Mouse (Mus musculus) neural tube, embryonic 11.5 days (tissue): ENCODE results near the gene Gnpat. TPM values are rescaled to one million over a fixed set of nuclear protein-coding genes. Genes with fewer than 3 reads are reported as not detected.
"Not testable (repeated sequence)": the region's sequence is repeated elsewhere in the genome, so short reads cannot be mapped to it uniquely, and the experiment has no call there.

ENCODE experiments used
- ATAC-seq: fragments of 200-750 bp; cut with Nextera tagmentation; 2 replicates; pipeline ENCODE4 v1.8.0; 2017; ENCODE audit warnings: moderate number of reproducible peaks, mild to moderate bottlenecking, moderate TSS enrichment, moderate library complexity; ENCODE audit not compliant: insufficient read depth, low FRiP score, low TSS enrichment
- DNase-seq: peaks from one replicate; pipeline ENCODE4 v3.0.0-alpha.2; 2015; ENCODE audit warnings: low spot score
- H3K27ac ChIP-seq: fragments of 300-500 bp; sonication (generic); 2 replicates; pipeline ENCODE4 v1.5.1; 2014; ENCODE audit warnings: low read depth, mild to moderate bottlenecking, low read length
- H3K27me3 ChIP-seq: fragments of 300-500 bp; sonication (generic); 2 replicates; pipeline ENCODE4 v1.6.1; 2014; ENCODE audit warnings: mild to moderate bottlenecking, low read length, mixed read lengths; ENCODE audit not compliant: control insufficient read depth, insufficient read depth
- H3K36me3 ChIP-seq: fragments of 300-500 bp; sonication (generic); 2 replicates; pipeline ENCODE4 v1.6.1; 2014; ENCODE audit warnings: mild to moderate bottlenecking, low read length, moderate library complexity, mixed read lengths; ENCODE audit not compliant: control insufficient read depth, insufficient read depth
- H3K4me1 ChIP-seq: fragments of 300-500 bp; sonication (generic); 2 replicates; pipeline ENCODE4 v1.6.1; 2014; ENCODE audit warnings: low read length, mixed read lengths; ENCODE audit not compliant: control insufficient read depth, insufficient read depth
- H3K4me2 ChIP-seq: fragments of 300-500 bp; sonication (generic); 2 replicates; pipeline ENCODE4 v1.6.1; 2014; ENCODE audit warnings: low read depth, mild to moderate bottlenecking, moderate library complexity
- H3K4me3 ChIP-seq: fragments of 300-500 bp; sonication (generic); 2 replicates; pipeline ENCODE4 v1.5.1; 2014; ENCODE audit warnings: low read depth, low read length
- H3K9ac ChIP-seq: fragments of 300-500 bp; sonication (generic); 2 replicates; pipeline ENCODE4 v1.6.1; 2014; ENCODE audit warnings: mild to moderate bottlenecking, low read length
- H3K9me3 ChIP-seq: fragments of 300-500 bp; sonication (generic); 2 replicates; pipeline ENCODE4 v1.6.1; 2016; ENCODE audit warnings: low read length; ENCODE audit not compliant: control insufficient read depth
- WGBS: fragments of 180-500 bp; shearing (Covaris S2); extraction: QIAGEN DNeasy Blood & Tissue Kit; methylation state at CpG from one replicate; pipeline ENCODE4 v1.1.7; 2014; 5-methylcytosine and 5-hydroxymethylcytosine counted together
- polyA plus RNA-seq: library from polyadenylated mRNA; unstranded; fragments of >200 nt; fragmentation: Nextera tagmentation; extraction: Ambion mirVana; gene quantifications from 2 replicates; pipeline ENCODE4 v1.2.1, GENCODE M21; 2014

The Gnpat gene
- polyA plus RNA-seq, 1 experiment from 2014 or later: 140 TPM

DNA sequence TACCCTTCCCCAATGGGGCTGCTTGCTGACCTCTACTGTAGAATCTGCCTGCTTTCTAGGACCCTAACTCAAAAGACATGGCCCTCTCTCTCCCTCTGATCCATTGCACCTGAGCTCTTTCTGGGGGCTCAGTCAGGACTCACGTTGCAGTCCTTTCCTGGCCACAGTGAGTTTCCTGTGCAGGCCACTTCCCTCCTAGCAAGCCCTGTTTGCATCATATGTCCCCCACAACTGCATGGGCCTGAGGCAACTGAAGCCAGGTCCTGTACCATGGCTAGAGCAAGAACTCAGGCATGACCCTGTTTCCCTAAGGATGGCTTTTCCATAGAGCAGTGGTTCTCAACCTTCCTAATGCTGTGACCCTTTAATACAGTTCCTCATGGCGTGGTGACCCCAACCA, 24.9 kb upstream of the Gnpat start:
- Histone ChIP-seq H3K4me1 (no peaks in the 10 kb centered on the region), H3K27me3 (no peaks in the 10 kb centered on the region), H3K9me3 (no peaks in the 10 kb centered on the region), H3K36me3 (peaks cover 15% of the 10 kb centered on the region), H3K4me3 (no peak overlapping the region), H3K9ac (no peak overlapping the region), H3K27ac (no peak overlapping the region), H3K4me2 (no peak overlapping the region)
- 83% methylated on average over 2 of the region's 2 CpGs for WGBS
- DNase-seq: no peak
- no peak for ATAC-seq

DNA sequence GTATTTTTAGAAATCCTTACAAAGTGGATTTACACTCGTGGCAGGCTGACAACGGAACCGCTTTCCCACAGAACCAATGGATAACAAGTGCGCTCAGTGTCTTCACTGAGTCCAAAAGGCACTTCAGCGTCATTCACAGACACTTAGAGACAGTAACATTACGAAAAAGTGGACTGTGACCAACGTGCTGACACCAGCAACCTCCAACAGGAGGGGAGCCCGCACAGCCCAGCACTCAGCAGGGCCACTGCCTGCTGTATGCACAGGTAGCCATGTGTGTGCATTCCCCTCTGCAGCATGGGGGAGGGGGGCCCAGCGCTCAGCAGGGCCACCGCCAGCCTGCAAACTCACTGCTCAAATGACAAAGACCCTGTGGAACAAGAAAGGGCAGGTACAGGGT, 23.5 kb upstream of the Gnpat start:
- no peaks in the 10 kb centered on the region for H3K4me1 ChIP-seq
- no peaks in the 10 kb centered on the region for H3K27me3 ChIP-seq
- no peaks in the 10 kb centered on the region for H3K9me3 ChIP-seq
- H3K4me2 ChIP-seq: no peak overlapping the region
- WGBS: 91% methylated on average over 10 of the region's 10 CpGs
- no peak overlapping the region for H3K4me3 ChIP-seq
- no peak for ATAC-seq
- no peak overlapping the region for H3K9ac ChIP-seq
- H3K27ac ChIP-seq: no peak overlapping the region
- peaks cover 16% of the 10 kb centered on the region for H3K36me3 ChIP-seq
- no peak for DNase-seq

DNA sequence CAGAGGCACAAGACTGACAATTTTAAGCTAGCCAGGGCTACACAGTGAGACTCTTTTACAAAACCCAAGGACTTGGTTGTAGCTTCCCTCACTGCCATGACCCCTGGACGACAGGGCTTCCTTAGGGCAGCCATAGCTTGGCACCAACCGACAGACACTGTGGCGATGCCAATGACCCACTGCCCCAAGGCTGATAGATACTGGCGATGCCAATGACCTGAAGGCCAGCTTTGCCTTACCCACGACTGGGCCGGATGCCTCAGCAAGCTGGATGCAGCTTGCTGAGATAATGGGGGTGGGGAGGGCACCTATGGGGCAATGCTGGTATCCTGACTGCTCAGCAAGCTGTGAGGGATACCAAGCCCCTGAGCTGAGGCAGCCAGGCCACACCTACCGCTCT, 21.9 kb upstream of the Gnpat start:
- Histone ChIP-seq H3K4me1 (no peaks in the 10 kb centered on the region), H3K36me3 (peaks cover 16% of the 10 kb centered on the region), H3K27ac (no peak overlapping the region), H3K4me3 (no peak overlapping the region), H3K4me2 (no peak overlapping the region), H3K9me3 (no peaks in the 10 kb centered on the region), H3K9ac (no peak overlapping the region), H3K27me3 (no peaks in the 10 kb centered on the region)
- ATAC-seq (no peak), DNase-seq (no peak)
- 93% methylated on average over 7 of the region's 7 CpGs for WGBS

DNA sequence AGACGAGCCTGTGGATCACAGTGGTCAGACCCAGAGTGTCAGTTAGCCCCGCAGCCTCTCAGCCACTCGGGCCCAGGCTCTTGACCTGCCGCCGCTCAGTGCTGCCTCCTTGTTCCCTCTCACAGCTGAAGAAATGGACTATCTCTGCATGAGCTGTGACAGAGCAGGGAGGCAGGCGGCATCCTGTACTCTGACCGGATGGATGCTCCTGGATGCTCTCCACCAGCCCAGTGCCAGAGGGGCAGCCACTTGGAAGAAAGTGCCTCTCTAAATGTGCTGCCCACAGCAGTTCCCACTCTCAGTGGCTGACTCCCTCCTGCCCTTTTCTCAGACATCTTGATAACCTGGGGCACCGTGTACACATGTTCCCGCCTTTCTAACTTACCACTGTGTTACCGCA, 21.1 kb upstream of the Gnpat start:
- WGBS: 89% methylated on average over 10 of the region's 10 CpGs
- H3K4me2 ChIP-seq: no peak overlapping the region
- peaks cover 16% of the 10 kb centered on the region for H3K36me3 ChIP-seq
- no peak overlapping the region for H3K4me3 ChIP-seq
- H3K9me3 ChIP-seq: no peaks in the 10 kb centered on the region
- no peaks in the 10 kb centered on the region for H3K4me1 ChIP-seq
- H3K9ac ChIP-seq: no peak overlapping the region
- H3K27ac ChIP-seq: no peak overlapping the region
- no peaks in the 10 kb centered on the region for H3K27me3 ChIP-seq
- DNase-seq (no peak), ATAC-seq (no peak)

DNA sequence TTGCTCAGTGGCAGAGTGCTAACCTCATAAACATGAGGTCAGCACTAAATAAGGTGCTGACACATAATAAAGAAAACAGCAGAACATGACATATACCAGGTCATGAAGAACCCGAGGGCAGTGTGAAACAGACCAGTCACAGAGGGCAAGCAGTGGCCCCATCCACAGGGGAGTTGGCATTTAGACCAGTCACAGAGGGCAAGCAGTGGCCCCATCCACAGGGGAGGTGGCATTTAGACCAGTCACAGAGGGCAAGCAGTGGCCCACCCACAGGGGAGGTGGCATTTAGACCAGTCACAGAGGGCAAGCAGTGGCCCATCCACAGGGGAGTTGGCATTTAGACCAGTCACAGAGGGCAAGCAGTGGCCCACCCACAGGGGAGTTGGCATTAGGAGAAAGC, 19.9 kb upstream of the Gnpat start:
- H3K9ac ChIP-seq, ATAC-seq, DNase-seq, H3K4me1 ChIP-seq, H3K27ac ChIP-seq, H3K9me3 ChIP-seq, H3K4me3 ChIP-seq, H3K4me2 ChIP-seq, H3K27me3 ChIP-seq: not testable (repeated sequence)
- 85% methylated on average over 1 of the region's 1 CpGs for WGBS
- H3K36me3 ChIP-seq: peaks cover 13% of the 10 kb centered on the region

DNA sequence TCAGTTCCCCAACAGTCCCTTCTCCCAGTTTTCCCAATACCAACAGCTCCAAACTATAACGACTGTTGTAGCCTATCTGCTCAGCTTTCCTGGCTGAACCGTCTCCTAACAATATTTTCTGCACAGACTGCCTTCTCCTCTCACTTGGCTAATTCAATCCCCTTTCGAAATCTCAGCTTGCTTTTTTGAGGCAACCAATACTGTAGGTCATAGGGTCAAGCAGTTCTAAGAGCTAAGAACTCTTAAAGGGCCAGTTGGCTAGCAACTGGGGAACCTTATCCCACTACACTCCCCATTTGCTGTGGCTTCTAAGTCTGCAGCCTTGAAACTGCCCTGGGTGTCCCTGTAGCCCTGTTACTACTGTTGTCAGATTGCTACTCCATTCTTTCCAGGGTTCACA, 17.7 kb upstream of the Gnpat start:
- H3K9me3 ChIP-seq: no peaks in the 10 kb centered on the region
- no peaks in the 10 kb centered on the region for H3K4me1 ChIP-seq
- no peak for ATAC-seq
- WGBS: 73% methylated on average over 3 of the region's 3 CpGs
- peaks cover 3% of the 10 kb centered on the region; the same call in 1 of the 2 replicates for H3K36me3 ChIP-seq
- H3K27ac ChIP-seq: no peak overlapping the region
- no peak overlapping the region for H3K4me2 ChIP-seq
- DNase-seq: no peak
- no peak overlapping the region for H3K4me3 ChIP-seq
- no peaks in the 10 kb centered on the region for H3K27me3 ChIP-seq
- no peak overlapping the region for H3K9ac ChIP-seq

DNA sequence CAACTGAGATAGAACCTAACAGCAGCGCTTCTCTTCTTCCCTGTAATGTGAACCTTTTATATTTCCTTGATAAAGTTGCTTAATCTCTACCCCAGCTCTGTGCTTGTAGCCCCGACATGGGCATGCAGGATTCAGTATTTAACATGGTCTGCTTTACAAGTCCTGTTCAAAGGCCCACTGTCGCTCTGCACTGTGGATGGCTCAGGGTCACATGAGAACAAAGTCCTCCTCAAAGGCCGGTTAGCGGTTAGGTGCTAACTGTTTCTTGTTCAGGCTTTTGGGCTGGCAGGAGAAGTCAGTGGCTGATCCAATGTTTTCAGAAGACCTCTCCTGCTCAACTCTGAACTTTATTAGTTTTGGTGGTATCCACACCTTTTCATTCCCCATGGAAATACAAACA, 17.3 kb upstream of the Gnpat start:
- no peak for ATAC-seq
- Histone ChIP-seq H3K9ac (no peak overlapping the region), H3K27me3 (no peaks in the 10 kb centered on the region), H3K9me3 (no peaks in the 10 kb centered on the region), H3K36me3 (peaks cover 2% of the 10 kb centered on the region; the same call in 1 of the 2 replicates), H3K4me1 (no peaks in the 10 kb centered on the region), H3K4me2 (no peak overlapping the region), H3K27ac (no peak overlapping the region), H3K4me3 (no peak overlapping the region)
- WGBS: 78% methylated on average over 5 of the region's 5 CpGs
- no peak for DNase-seq

DNA sequence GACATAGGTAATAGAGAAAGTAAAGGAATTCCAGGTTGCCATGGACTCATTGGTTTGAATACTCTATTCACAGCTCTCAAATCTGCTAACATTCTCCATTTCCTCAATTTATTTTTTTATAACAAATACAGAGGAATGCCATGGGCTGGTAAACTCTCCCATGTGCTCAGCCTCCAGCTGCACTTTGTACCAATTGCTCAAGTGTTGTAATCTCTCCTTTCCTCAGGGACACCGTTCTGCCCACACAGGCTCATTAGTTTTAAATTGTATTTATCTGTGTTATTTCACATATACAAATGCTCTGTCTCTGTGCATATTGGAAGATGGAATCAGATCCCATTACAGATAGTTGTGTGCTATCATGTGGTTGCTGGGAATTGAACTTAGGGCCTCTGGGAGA, 9.3 kb upstream of the Gnpat start:
- no peak for DNase-seq
- ATAC-seq: no peak
- Histone ChIP-seq H3K36me3 (peaks cover 23% of the 10 kb centered on the region), H3K27me3 (no peaks in the 10 kb centered on the region), H3K4me3 (no peak overlapping the region), H3K27ac (no peak overlapping the region), H3K9ac (no peak overlapping the region), H3K4me1 (no peaks in the 10 kb centered on the region), H3K9me3 (peaks cover 3% of the 10 kb centered on the region; the same call in 1 of the 2 replicates), H3K4me2 (no peak overlapping the region)
- WGBS: 100% methylated on average over 1 of the region's 1 CpGs

DNA sequence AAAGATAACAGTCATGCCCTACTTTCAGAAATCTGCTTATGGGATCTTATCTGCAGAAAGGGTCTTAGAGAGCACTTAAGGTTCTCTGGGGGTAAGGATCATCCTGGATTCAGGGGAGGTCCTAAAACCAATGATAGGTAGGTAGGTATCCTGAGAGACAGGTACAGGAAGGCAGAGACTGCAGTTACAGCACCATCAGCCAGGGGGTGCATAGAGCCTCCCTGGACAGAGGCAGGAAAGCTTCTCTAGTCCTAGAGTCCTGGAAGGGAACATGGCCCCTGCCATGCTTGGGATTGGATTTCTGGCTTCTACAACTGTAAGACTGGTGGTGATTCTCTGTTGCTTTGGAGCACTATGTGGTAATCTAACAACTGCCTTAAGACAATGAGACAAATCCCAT, 3.4 kb upstream of the Gnpat start:
- H3K36me3 ChIP-seq: peaks cover 22% of the 10 kb centered on the region
- no peak overlapping the region for H3K4me3 ChIP-seq
- no peak for DNase-seq
- H3K27me3 ChIP-seq: no peaks in the 10 kb centered on the region
- no peak overlapping the region for H3K4me2 ChIP-seq
- H3K4me1 ChIP-seq: peaks cover 4% of the 10 kb centered on the region; the same call in 1 of the 2 replicates
- H3K9ac ChIP-seq: no peak overlapping the region
- 0 out of 2 replicates have a peak, but pooled peaks cover 1% of the 10 kb centered on the region for H3K9me3 ChIP-seq
- no peak overlapping the region for H3K27ac ChIP-seq
- ATAC-seq: no peak
